Mouse (Mus musculus) ovary, adult 2 months (tissue): ENCODE data around the gene S100g. TPM values are rescaled to one million over a fixed set of nuclear protein-coding genes. Genes with fewer than 3 reads are reported as not detected.

Experiments used
- polyA plus RNA-seq: library from polyadenylated mRNA; depleted of rRNA; stranded (reverse); fragments of >200 nt; gene quantifications from 2 replicates; pipeline ENCODE4 v1.2.3, GENCODE M21; 2012; rRNA removed

The S100g gene
- 2.2 and 2.8 TPM in 2 replicates for polyA plus RNA-seq

GRCm38 (mm10) chrX:162964383-162964782 is at the start of gene S100g:
Gene S100g (minus strand): TSS chrX:162964599.

Other genes with a start within 250 kb of the S100g start
- 105 and 130 TPM in 2 replicates for gene Rbbp7, start 204.2 kb downstream of the S100g start, polyA plus RNA-seq
- 1.2 and 1.8 TPM in 2 replicates for gene Txlng, start 135.1 kb downstream of the S100g start, polyA plus RNA-seq
- 11.1 and 14.6 TPM in 2 replicates for gene Syap1, start 76.2 kb downstream of the S100g start, polyA plus RNA-seq
- gene Ctps2, start 63.4 kb downstream of the S100g start, polyA plus RNA-seq: 11.8 and 15.2 TPM in 2 replicates